Mouse (Mus musculus): ENCODE data around the gene Rps6ka2. TPM values are rescaled to one million over a fixed set of nuclear protein-coding genes. Genes with fewer than 3 reads are reported as not detected.
"Not testable (repeated sequence)": the region's sequence is repeated elsewhere in the genome, so short reads cannot be mapped to it uniquely, and the experiment has no call there.

Gene Rps6ka2
- polyA plus RNA-seq, 1 experiment from 2014 or later = 34.3 TPM

GRCm38 (mm10) chr17:7286422-7287050 lies 116.6 kb downstream of the Rps6ka2 start:
- H3K4me2 ChIP-seq (replicated peaks) = no peak overlapping the region
- no peak for ATAC-seq (ENCODE audit: low FRiP score)
- H3K4me3 ChIP-seq = no peak overlapping the region
- 85% methylated on average over 12 of the region's 12 CpGs for WGBS
- H3K9ac ChIP-seq = no peak overlapping the region
- H3K4me1 ChIP-seq = peaks cover 5% of the 10 kb centered on the region
- no peak overlapping the region; the same call in 1 of the 2 replicates for H3K27ac ChIP-seq
- H3K27me3 ChIP-seq = no peaks in the 10 kb centered on the region
- H3K9me3 ChIP-seq (replicated peaks) = no peaks in the 10 kb centered on the region
- H3K36me3 ChIP-seq = peaks cover 36% of the 10 kb centered on the region

GRCm38 (mm10) chr17:7292012-7292684 lies 122.2 kb downstream of the Rps6ka2 start:
- Histone ChIP-seq H3K9me3 (replicated peaks) (no peaks in the 10 kb centered on the region), H3K36me3 (peaks cover 30% of the 10 kb centered on the region), H3K4me2 (replicated peaks) (no peak overlapping the region), H3K9ac (no peak overlapping the region), H3K27ac (no peak overlapping the region), H3K4me3 (no peak overlapping the region), H3K27me3 (no peaks in the 10 kb centered on the region; the same call in 1 of the 2 replicates), H3K4me1 (peaks cover 8% of the 10 kb centered on the region)
- 54% methylated on average over 11 of the region's 11 CpGs for WGBS
- peak; percentile 60 for ATAC-seq (ENCODE audit: low FRiP score)

GRCm38 (mm10) chr17:7306278-7307196 lies 136.6 kb downstream of the Rps6ka2 start:
- H3K9me3 ChIP-seq (replicated peaks); H3K9ac ChIP-seq; H3K27ac ChIP-seq; H3K4me3 ChIP-seq; H3K27me3 ChIP-seq; H3K4me2 ChIP-seq (replicated peaks); H3K36me3 ChIP-seq; H3K4me1 ChIP-seq: not testable (repeated sequence)
- peak; percentile 85 for ATAC-seq (ENCODE audit: low FRiP score)
- WGBS = 64% methylated on average over 8 of the region's 8 CpGs

GRCm38 (mm10) chr17:7315693-7316382 lies 145.9 kb downstream of the Rps6ka2 start:
- not testable (repeated sequence) for H3K9me3 ChIP-seq (replicated peaks); ATAC-seq (ENCODE audit: low FRiP score); H3K27me3 ChIP-seq; H3K4me3 ChIP-seq; H3K4me1 ChIP-seq; H3K27ac ChIP-seq; H3K36me3 ChIP-seq; H3K9ac ChIP-seq; H3K4me2 ChIP-seq (replicated peaks)
- 92% methylated on average over 7 of the region's 8 CpGs for WGBS

DNA sequence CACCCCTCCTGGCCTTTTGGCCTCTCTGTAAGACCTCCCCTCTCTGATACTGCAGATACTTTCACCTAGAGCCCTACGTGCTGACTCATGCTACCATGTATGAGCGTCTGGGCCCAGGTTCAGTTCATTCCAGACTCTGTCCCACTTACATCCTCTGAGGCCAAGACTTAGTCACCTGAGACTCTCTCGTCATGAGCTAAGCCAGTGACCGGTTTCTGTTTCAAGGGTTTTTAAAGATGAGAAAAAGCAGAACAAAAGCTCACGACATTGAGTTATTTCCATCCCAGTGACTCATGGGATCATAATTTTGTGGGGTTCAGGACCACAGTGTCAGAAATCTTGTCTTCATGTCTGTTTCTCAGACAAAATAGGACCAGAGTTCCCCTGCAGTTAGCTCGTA lies 149.9 kb downstream of the Rps6ka2 start:
- not testable (repeated sequence) for H3K9me3 ChIP-seq (replicated peaks); H3K36me3 ChIP-seq; H3K4me3 ChIP-seq; H3K27me3 ChIP-seq; H3K4me2 ChIP-seq (replicated peaks); H3K9ac ChIP-seq; H3K27ac ChIP-seq; H3K4me1 ChIP-seq; ATAC-seq (ENCODE audit: low FRiP score)
- 88% methylated on average over 6 of the region's 6 CpGs for WGBS

DNA sequence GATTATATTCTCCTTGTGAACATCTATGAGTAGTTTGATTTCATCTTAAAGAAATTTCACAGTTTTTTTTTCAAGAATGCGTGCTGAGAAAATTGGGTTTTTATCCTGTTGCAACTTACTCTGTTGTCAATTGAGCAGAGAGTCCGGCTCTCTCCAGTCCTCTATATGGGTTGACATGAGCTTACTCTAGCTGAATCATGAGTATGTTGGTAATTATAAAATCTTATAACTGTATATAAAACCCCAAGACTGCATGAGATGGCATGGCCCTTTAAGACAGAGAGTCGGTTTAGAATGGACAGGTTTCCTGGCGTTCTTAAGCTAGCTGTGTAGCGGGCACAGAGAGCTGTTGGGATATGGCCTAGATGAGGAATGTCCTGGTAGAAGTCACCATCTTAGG lies 154.4 kb downstream of the Rps6ka2 start, which contains the start of gene Tcp10a:
Tcp10a (plus strand) TSS at position 301 of the 400 bp plus-strand sequence.
- H3K4me1 ChIP-seq; H3K4me3 ChIP-seq; ATAC-seq (ENCODE audit: low FRiP score); H3K9me3 ChIP-seq (replicated peaks); H3K4me2 ChIP-seq (replicated peaks); H3K27ac ChIP-seq; H3K27me3 ChIP-seq; H3K9ac ChIP-seq; H3K36me3 ChIP-seq: not testable (repeated sequence)
- WGBS = 96% methylated on average over 5 of the region's 5 CpGs

GRCm38 (mm10) chr17:7326415-7326814 lies 156.5 kb downstream of the Rps6ka2 start:
- 83% methylated on average over 6 of the region's 8 CpGs for whole genome bisulfite sequencing
- not testable (repeated sequence) for H3K4me1 ChIP-seq; H3K4me3 ChIP-seq; H3K9ac ChIP-seq; H3K4me2 ChIP-seq (replicated peaks); ATAC-seq (ENCODE audit: low FRiP score); H3K36me3 ChIP-seq; H3K27ac ChIP-seq; H3K27me3 ChIP-seq; H3K9me3 ChIP-seq (replicated peaks)

DNA sequence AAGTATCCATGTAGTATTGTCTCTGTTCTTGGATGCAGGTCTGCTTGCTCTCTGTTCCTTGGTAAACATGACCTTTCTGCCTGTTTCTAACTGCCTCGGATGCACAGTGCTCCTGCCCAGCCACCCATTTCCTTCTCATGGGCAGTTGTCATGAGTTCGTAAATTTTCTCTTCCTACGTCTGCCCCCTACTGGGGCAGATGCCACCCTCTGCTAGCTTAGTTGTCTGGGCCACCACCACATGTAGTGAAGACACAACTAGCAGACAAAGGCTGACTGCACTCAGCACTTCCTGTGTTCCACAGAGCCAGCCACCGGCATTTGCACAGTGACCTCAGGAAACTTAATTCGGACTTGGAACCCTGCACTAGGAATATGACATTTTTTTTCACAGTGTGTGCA lies 162.8 kb downstream of the Rps6ka2 start:
- H3K4me2 ChIP-seq (replicated peaks); H3K4me3 ChIP-seq; ATAC-seq (ENCODE audit: low FRiP score); H3K27ac ChIP-seq; H3K9me3 ChIP-seq (replicated peaks); H3K4me1 ChIP-seq; H3K36me3 ChIP-seq; H3K27me3 ChIP-seq; H3K9ac ChIP-seq: not testable (repeated sequence)
- 80% methylated on average over 2 of the region's 5 CpGs for WGBS

DNA sequence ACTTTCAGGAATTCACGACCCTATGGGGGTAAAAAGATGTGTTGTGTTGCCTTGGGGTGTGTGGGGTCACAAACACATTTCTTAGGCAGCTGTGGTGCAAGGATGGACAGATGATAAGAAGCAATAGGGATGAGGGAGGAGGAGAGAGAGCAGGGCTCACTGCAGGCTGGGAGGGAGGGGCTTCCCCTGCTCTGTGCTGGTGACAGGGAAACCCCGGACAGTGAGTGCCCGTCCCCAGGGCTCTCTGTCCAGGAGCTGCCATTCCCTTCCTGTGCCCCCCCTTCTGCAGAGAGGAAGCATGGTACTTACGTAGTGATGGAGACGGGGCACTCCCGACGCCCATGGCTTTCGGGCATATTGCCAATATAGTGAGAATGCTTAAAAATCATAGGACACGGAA lies 167.5 kb downstream of the Rps6ka2 start:
- H3K27me3 ChIP-seq; H3K9me3 ChIP-seq (replicated peaks); H3K36me3 ChIP-seq; H3K4me2 ChIP-seq (replicated peaks); H3K4me1 ChIP-seq; H3K4me3 ChIP-seq; H3K9ac ChIP-seq; H3K27ac ChIP-seq: not testable (repeated sequence)
- WGBS = 88% methylated on average over 7 of the region's 9 CpGs
- 0 out of 2 replicates have a peak, but pooled peaks have one; percentile 22 for ATAC-seq (ENCODE audit: low FRiP score)

GRCm38 (mm10) chr17:7348765-7349164 lies 178.8 kb downstream of the Rps6ka2 start:
- not testable (repeated sequence) for H3K27me3 ChIP-seq; H3K27ac ChIP-seq; H3K4me2 ChIP-seq (replicated peaks); H3K4me1 ChIP-seq; H3K9ac ChIP-seq; H3K4me3 ChIP-seq; H3K36me3 ChIP-seq; H3K9me3 ChIP-seq (replicated peaks); ATAC-seq (ENCODE audit: low FRiP score)
- WGBS = 60% methylated on average over 2 of the region's 3 CpGs

DNA sequence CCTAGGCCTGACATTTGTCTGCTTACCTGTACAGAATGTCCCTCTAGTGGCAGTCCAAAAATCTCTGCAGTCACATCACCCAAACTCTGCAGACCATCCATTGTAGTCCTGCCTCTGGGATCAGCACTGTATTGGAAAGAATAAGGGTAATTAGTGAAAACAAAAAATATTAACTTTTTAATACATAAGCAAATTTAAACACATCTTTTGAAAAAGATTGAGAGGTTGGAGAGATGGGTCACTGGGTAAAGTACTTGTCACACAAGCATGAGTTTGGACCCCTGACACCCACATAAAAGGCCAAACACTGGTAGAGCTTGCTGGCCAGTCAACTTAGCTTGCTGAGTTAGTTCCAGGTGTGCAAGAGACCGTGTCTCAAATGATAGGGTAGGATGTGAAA lies 182.7 kb downstream of the Rps6ka2 start, which contains the start of gene Ttll2:
Ttll2 (minus strand) TSS at position 101 of the 400 bp plus-strand sequence.
- not testable (repeated sequence) for ATAC-seq (ENCODE audit: low FRiP score); H3K9me3 ChIP-seq (replicated peaks); H3K4me2 ChIP-seq (replicated peaks); H3K9ac ChIP-seq; H3K4me3 ChIP-seq; H3K27ac ChIP-seq; H3K36me3 ChIP-seq; H3K27me3 ChIP-seq; H3K4me1 ChIP-seq
- 85% methylated on average over 1 of the region's 1 CpGs for WGBS

All from hindbrain, embryonic 12.5 days (tissue).